Mouse (Mus musculus) midbrain, embryonic 11.5 days (tissue): Measurements from ENCODE around the gene Gpr137. TPM values are rescaled to one million over a fixed set of nuclear protein-coding genes. Genes with fewer than 3 reads are reported as not detected.
A peak's percentile ranks its signal among the peaks of the same experiment; 100 is the strongest.

Experiments used
- ATAC-seq: fragments of 200-750 bp; cut with Nextera tagmentation; 2 replicates; pipeline ENCODE4 v1.8.0; 2017; ENCODE audit warnings: moderate TSS enrichment, moderate library complexity; ENCODE audit not compliant: low FRiP score
- DNase-seq: peaks from one replicate; pipeline ENCODE4 v3.0.0; 2015; ENCODE audit warnings: low spot score; ENCODE audit errors: missing footprints
- H3K27ac ChIP-seq: fragments of 300-500 bp; sonication (generic); 2 replicates; pipeline ENCODE4 v1.5.1; 2014; ENCODE audit warnings: low read depth, low read length
- H3K27me3 ChIP-seq: fragments of 300-500 bp; sonication (generic); 2 replicates; pipeline ENCODE4 v1.6.1; 2014; ENCODE audit warnings: mild to moderate bottlenecking, low read length, moderate library complexity, mixed read lengths; ENCODE audit not compliant: control insufficient read depth, insufficient read depth
- H3K36me3 ChIP-seq: fragments of 300-500 bp; sonication (generic); 2 replicates; pipeline ENCODE4 v1.6.1; 2014; ENCODE audit warnings: mild to moderate bottlenecking, low read length, moderate library complexity, mixed read lengths; ENCODE audit not compliant: control insufficient read depth, insufficient read depth
- H3K4me1 ChIP-seq: fragments of 300-500 bp; sonication (generic); 2 replicates; pipeline ENCODE4 v1.6.1; 2014; ENCODE audit warnings: low read length; ENCODE audit not compliant: control insufficient read depth, insufficient read depth
- H3K4me2 ChIP-seq: fragments of 300-500 bp; sonication (generic); 2 replicates; pipeline ENCODE4 v1.6.1; 2014; ENCODE audit warnings: mild to moderate bottlenecking, moderate library complexity
- H3K4me3 ChIP-seq: fragments of 300-500 bp; sonication (generic); 2 replicates; pipeline ENCODE4 v1.5.1; 2014; ENCODE audit warnings: low read depth, low read length
- H3K9ac ChIP-seq: fragments of 300-500 bp; sonication (generic); 2 replicates; pipeline ENCODE4 v1.6.1; 2014; ENCODE audit warnings: low read length
- H3K9me3 ChIP-seq: fragments of 300-500 bp; sonication (generic); 2 replicates; pipeline ENCODE4 v1.6.1; 2016; ENCODE audit warnings: low read length; ENCODE audit not compliant: control insufficient read depth
- WGBS: fragments of 180-500 bp; shearing (Covaris S2); extraction: QIAGEN DNeasy Blood & Tissue Kit; methylation state at CpG from one replicate; pipeline ENCODE4 v1.1.7; 2014; 5-methylcytosine and 5-hydroxymethylcytosine counted together
- polyA plus RNA-seq: library from polyadenylated mRNA; unstranded; fragments of >200 nt; fragmentation: Nextera tagmentation; extraction: Ambion mirVana; gene quantifications from 2 replicates; pipeline ENCODE4 v1.2.1, GENCODE M21; 2014

The Gpr137 gene
- polyA plus RNA-seq, 1 experiment from 2014 or later: 32.0 TPM

GRCm38 (mm10) chr19:6969291-6969664, 27.0 kb upstream of the Gpr137 start:
- H3K9ac ChIP-seq: peak overlapping the region; percentile 57
- WGBS: 2% methylated on average over 20 of the region's 20 CpGs
- H3K4me2 ChIP-seq: peak overlapping the region; percentile 51
- no peak overlapping the region for H3K27ac ChIP-seq
- H3K9me3 ChIP-seq: no peaks in the 10 kb centered on the region
- H3K4me1 ChIP-seq: peaks cover 17% of the 10 kb centered on the region
- H3K4me3 ChIP-seq: peak overlapping the region; percentile 42
- no peaks in the 10 kb centered on the region for H3K36me3 ChIP-seq
- ATAC-seq (0 out of 2 replicates have a peak, but pooled peaks have one; percentile 2), DNase-seq (no peak)
- peaks cover 20% of the 10 kb centered on the region for H3K27me3 ChIP-seq

GRCm38 (mm10) chr19:6968491-6969271, 26.4 kb upstream of the Gpr137 start:
- WGBS: 15% methylated on average over 15 of the region's 15 CpGs
- Histone ChIP-seq H3K4me1 (peaks cover 11% of the 10 kb centered on the region), H3K36me3 (no peaks in the 10 kb centered on the region), H3K27ac (no peak overlapping the region), H3K9ac (no peak overlapping the region; the same call in 1 of the 2 replicates), H3K9me3 (no peaks in the 10 kb centered on the region), H3K4me3 (peak overlapping the region; percentile 42), H3K4me2 (peak overlapping the region; percentile 51), H3K27me3 (peaks cover 20% of the 10 kb centered on the region)
- peak; percentile 86 for DNase-seq
- no peak for ATAC-seq

- ATAC-seq: no peak
- WGBS: 79% methylated on average over 10 of the region's 10 CpGs
These were observed 14.2 kb upstream of the Gpr137 start for GRCm38 (mm10) chr19:6956461-6956860.

GRCm38 (mm10) chr19:6955424-6955823, 13.1 kb upstream of the Gpr137 start:
- no peak overlapping the region for H3K27ac ChIP-seq
- ATAC-seq: no peak
- no peaks in the 10 kb centered on the region for H3K27me3 ChIP-seq
- H3K4me3 ChIP-seq: no peak overlapping the region
- WGBS: 88% methylated on average over 7 of the region's 7 CpGs
- peaks cover 11% of the 10 kb centered on the region for H3K4me1 ChIP-seq
- H3K4me2 ChIP-seq: no peak overlapping the region
- DNase-seq: no peak
- H3K9me3 ChIP-seq: no peaks in the 10 kb centered on the region
- no peaks in the 10 kb centered on the region for H3K36me3 ChIP-seq
- no peak overlapping the region for H3K9ac ChIP-seq

More at GRCm38 (mm10) chr19:6956461-6956860, 14.2 kb upstream of the Gpr137 start:
- Histone ChIP-seq H3K36me3 (no peaks in the 10 kb centered on the region), H3K27ac (no peak overlapping the region), H3K4me3 (no peak overlapping the region), H3K9ac (no peak overlapping the region), H3K27me3 (no peaks in the 10 kb centered on the region), H3K4me2 (no peak overlapping the region), H3K9me3 (no peaks in the 10 kb centered on the region), H3K4me1 (peaks cover 11% of the 10 kb centered on the region)
- no peak for DNase-seq

- 61% methylated on average over 9 of the region's 9 CpGs for whole genome bisulfite sequencing
- Histone ChIP-seq H3K9ac (no peak overlapping the region), H3K9me3 (no peaks in the 10 kb centered on the region), H3K27ac (no peak overlapping the region), H3K4me2 (no peak overlapping the region), H3K4me3 (no peak overlapping the region), H3K27me3 (no peaks in the 10 kb centered on the region), H3K4me1 (peaks cover 15% of the 10 kb centered on the region), H3K36me3 (no peaks in the 10 kb centered on the region)
- ATAC-seq (no peak), DNase-seq (no peak)
These were observed 11.8 kb upstream of the Gpr137 start for GRCm38 (mm10) chr19:6954046-6954445.

- Histone ChIP-seq H3K4me3 (peak overlapping the region; percentile 42; the same call in 1 of the 2 replicates), H3K4me1 (peaks cover 15% of the 10 kb centered on the region), H3K36me3 (no peaks in the 10 kb centered on the region), H3K4me2 (peak overlapping the region; percentile 94), H3K27ac (no peak overlapping the region), H3K9me3 (no peaks in the 10 kb centered on the region), H3K9ac (peak overlapping the region; percentile 76), H3K27me3 (no peaks in the 10 kb centered on the region)
- 21% methylated on average over 3 of the region's 3 CpGs for WGBS
- DNase-seq (no peak), ATAC-seq (no peak)
These were observed 10.4 kb upstream of the Gpr137 start for GRCm38 (mm10) chr19:6952712-6953037.

- no peaks in the 10 kb centered on the region for H3K27me3 ChIP-seq
- H3K4me3 ChIP-seq: peak overlapping the region; percentile 42
- H3K27ac ChIP-seq: peak overlapping the region; percentile 97
- peaks cover 15% of the 10 kb centered on the region for H3K4me1 ChIP-seq
- WGBS: 3% methylated on average over 31 of the region's 31 CpGs
- H3K9me3 ChIP-seq: no peaks in the 10 kb centered on the region
- H3K36me3 ChIP-seq: no peaks in the 10 kb centered on the region
- peak overlapping the region; percentile 76 for H3K9ac ChIP-seq
- peak overlapping the region; percentile 94 for H3K4me2 ChIP-seq
- DNase-seq (peak; percentile 92), ATAC-seq (peak; percentile 20)
These were observed 9.9 kb upstream of the Gpr137 start for GRCm38 (mm10) chr19:6951994-6952711.

- peak; percentile 98 for DNase-seq
- H3K27me3 ChIP-seq: no peaks in the 10 kb centered on the region
- peak overlapping the region; percentile 97 for H3K27ac ChIP-seq
- H3K36me3 ChIP-seq: no peaks in the 10 kb centered on the region
- ATAC-seq: peak; percentile 86
- peak overlapping the region; percentile 94 for H3K4me2 ChIP-seq
- peak overlapping the region; percentile 42 for H3K4me3 ChIP-seq
- H3K9me3 ChIP-seq: no peaks in the 10 kb centered on the region
- peak overlapping the region; percentile 76 for H3K9ac ChIP-seq
- H3K4me1 ChIP-seq: peaks cover 15% of the 10 kb centered on the region
- under 1% methylated on average over 35 of the region's 35 CpGs for WGBS
These were observed 9.2 kb upstream of the Gpr137 start for GRCm38 (mm10) chr19:6951381-6951968.
